Mouse (Mus musculus) intestine, embryonic 16.5 days (tissue): ENCODE data around the gene Abcg8. TPM values are rescaled to one million over a fixed set of nuclear protein-coding genes. Genes with fewer than 3 reads are reported as not detected.
A peak's percentile ranks its signal among the peaks of the same experiment; 100 is the strongest.

Experiments used
- ATAC-seq: fragments of 200-750 bp; cut with Nextera tagmentation; 2 replicates; pipeline ENCODE4 v1.8.0; 2017; ENCODE audit warnings: moderate TSS enrichment, moderate library complexity
- H3K27ac ChIP-seq: fragments of 300-500 bp; sonication (generic); 2 replicates; pipeline ENCODE4 v1.5.1; 2014; ENCODE audit warnings: mild to moderate bottlenecking, low read length
- H3K27me3 ChIP-seq: fragments of 300-500 bp; sonication (generic); replicated peaks from 2 replicates; pipeline ENCODE4 v1.6.1; 2014; ENCODE audit warnings: low read length, control low read depth, mixed read lengths; ENCODE audit not compliant: control insufficient read depth, insufficient read depth
- H3K36me3 ChIP-seq: fragments of 300-500 bp; sonication (generic); 2 replicates; pipeline ENCODE4 v1.6.1; 2014; ENCODE audit warnings: low read length, control low read depth; ENCODE audit not compliant: control insufficient read depth, insufficient read depth
- H3K4me1 ChIP-seq: fragments of 300-500 bp; sonication (generic); 2 replicates; pipeline ENCODE4 v1.6.1; 2014; ENCODE audit warnings: low read length, control low read depth, mixed read lengths; ENCODE audit not compliant: control insufficient read depth, insufficient read depth
- H3K4me2 ChIP-seq: fragments of 300-500 bp; sonication (generic); 2 replicates; pipeline ENCODE4 v1.6.1; 2014; ENCODE audit warnings: low read depth, low read length, control low read depth
- H3K4me3 ChIP-seq: fragments of 300-500 bp; sonication (generic); 2 replicates; pipeline ENCODE4 v1.5.1; 2014; ENCODE audit warnings: mild to moderate bottlenecking, low read length
- H3K9ac ChIP-seq: fragments of 300-500 bp; sonication (generic); 2 replicates; pipeline ENCODE4 v1.6.1; 2014; ENCODE audit warnings: low read depth, low read length
- H3K9me3 ChIP-seq: fragments of 300-500 bp; sonication (generic); 2 replicates; pipeline ENCODE4 v1.6.1; 2016; ENCODE audit warnings: low read length, control low read depth; ENCODE audit not compliant: control insufficient read depth
- WGBS: fragments of 180-500 bp; shearing (Covaris S2); extraction: QIAGEN DNeasy Blood & Tissue Kit; methylation state at CpG from one replicate; pipeline ENCODE4 v1.1.7; 2014; 5-methylcytosine and 5-hydroxymethylcytosine counted together
- polyA plus RNA-seq: library from polyadenylated mRNA; unstranded; fragments of >200 nt; fragmentation: Nextera tagmentation; extraction: Ambion mirVana; gene quantifications from 2 replicates; pipeline ENCODE4 v1.2.1, GENCODE M21; 2015

The Abcg8 gene
- polyA plus RNA-seq, 1 experiment from 2014 or later, result 1.2 TPM

DNA sequence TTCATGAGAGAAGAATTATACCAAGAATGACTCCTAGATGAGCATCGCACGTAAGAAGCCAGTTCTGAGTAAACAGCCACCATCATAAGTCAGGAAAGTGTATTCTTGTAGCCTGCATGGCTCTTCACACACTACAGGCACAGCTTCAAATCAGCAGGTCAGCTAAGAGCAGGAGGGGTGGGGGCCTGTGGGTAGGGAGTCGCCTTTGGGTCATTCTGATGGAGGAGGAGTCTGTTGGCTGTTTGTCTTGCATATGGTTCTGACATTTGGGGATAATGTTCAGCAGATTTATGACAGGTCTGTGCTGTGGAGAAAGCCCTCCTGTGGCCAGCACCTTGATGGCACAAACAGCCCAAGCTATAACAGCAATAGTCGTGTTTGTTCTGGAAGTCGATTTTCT, 19.9 kb upstream of the Abcg8 start:
- H3K4me3 ChIP-seq, result no peak overlapping the region
- no peak overlapping the region for H3K4me2 ChIP-seq
- no peaks in the 10 kb centered on the region for H3K9me3 ChIP-seq
- H3K36me3 ChIP-seq, result no peaks in the 10 kb centered on the region
- WGBS, result 61% methylated on average over 5 of the region's 5 CpGs
- peaks cover 6% of the 10 kb centered on the region; the same call in 1 of the 2 replicates for H3K4me1 ChIP-seq
- H3K9ac ChIP-seq, result no peak overlapping the region
- no peak overlapping the region for H3K27ac ChIP-seq
- no peaks in the 10 kb centered on the region for H3K27me3 ChIP-seq
- ATAC-seq, result no peak

- Histone ChIP-seq H3K9ac (no peak overlapping the region), H3K4me1 (peaks cover 9% of the 10 kb centered on the region), H3K4me3 (no peak overlapping the region), H3K4me2 (no peak overlapping the region), H3K9me3 (no peaks in the 10 kb centered on the region), H3K36me3 (no peaks in the 10 kb centered on the region), H3K27ac (no peak overlapping the region), H3K27me3 (no peaks in the 10 kb centered on the region)
- no peak for ATAC-seq
- 56% methylated on average over 19 of the region's 19 CpGs for WGBS
These were observed 19.3 kb upstream of the Abcg8 start for GRCm38 (mm10) chr17:84656653-84657421.

DNA sequence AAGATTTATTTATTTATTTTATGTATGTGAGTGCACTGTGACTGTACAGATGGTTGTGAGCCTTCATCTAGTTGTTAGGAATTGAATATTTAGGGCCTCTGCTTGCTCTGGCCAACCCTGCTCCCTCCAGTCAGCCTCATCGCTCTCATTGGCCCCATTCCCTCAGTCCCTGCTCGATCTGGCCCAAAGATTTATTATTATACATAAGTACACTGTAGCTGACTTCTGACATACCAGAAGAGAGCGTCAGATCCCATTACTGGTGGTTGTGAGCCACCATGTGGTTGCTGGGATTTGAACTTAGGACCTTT, 18.7 kb upstream of the Abcg8 start:
- no peak for ATAC-seq
- no peaks in the 10 kb centered on the region for H3K36me3 ChIP-seq
- H3K4me2 ChIP-seq, result no peak overlapping the region
- WGBS, result 59% methylated on average over 3 of the region's 3 CpGs
- no peak overlapping the region for H3K27ac ChIP-seq
- H3K4me1 ChIP-seq, result peaks cover 13% of the 10 kb centered on the region
- no peaks in the 10 kb centered on the region for H3K27me3 ChIP-seq
- no peaks in the 10 kb centered on the region for H3K9me3 ChIP-seq
- H3K9ac ChIP-seq, result no peak overlapping the region
- no peak overlapping the region for H3K4me3 ChIP-seq

DNA sequence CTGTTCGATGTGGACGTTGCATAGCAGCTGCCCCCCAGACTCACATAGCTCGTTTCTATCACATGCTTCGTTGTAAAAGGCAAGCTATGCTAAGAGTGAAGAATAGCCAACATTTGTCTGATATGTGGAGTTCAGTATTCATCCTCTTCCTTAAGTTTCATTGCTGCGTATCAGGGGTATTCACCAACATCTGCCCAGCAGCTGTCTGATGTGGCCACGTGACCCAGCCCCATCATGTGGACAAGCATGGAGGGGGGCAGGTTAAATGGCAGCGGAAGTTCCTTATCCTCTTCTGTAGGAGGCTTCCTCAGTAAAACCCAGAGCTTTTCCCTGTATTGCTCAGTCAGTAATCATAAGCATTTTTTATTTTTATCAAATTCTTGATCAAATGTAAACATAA, 18.3 kb upstream of the Abcg8 start:
- Histone ChIP-seq H3K9me3 (no peaks in the 10 kb centered on the region), H3K36me3 (no peaks in the 10 kb centered on the region), H3K27ac (no peak overlapping the region), H3K4me2 (no peak overlapping the region), H3K27me3 (no peaks in the 10 kb centered on the region), H3K9ac (no peak overlapping the region), H3K4me1 (peaks cover 13% of the 10 kb centered on the region), H3K4me3 (no peak overlapping the region)
- ATAC-seq, result no peak
- WGBS, result 64% methylated on average over 7 of the region's 7 CpGs

- Histone ChIP-seq H3K4me1 (peaks cover 13% of the 10 kb centered on the region), H3K36me3 (no peaks in the 10 kb centered on the region), H3K4me3 (no peak overlapping the region), H3K9me3 (no peaks in the 10 kb centered on the region), H3K27ac (no peak overlapping the region), H3K4me2 (no peak overlapping the region), H3K27me3 (no peaks in the 10 kb centered on the region), H3K9ac (no peak overlapping the region)
- 33% methylated on average over 5 of the region's 5 CpGs for WGBS
- ATAC-seq, result no peak
These were observed 17.9 kb upstream of the Abcg8 start for GRCm38 (mm10) chr17:84658195-84658594.

DNA sequence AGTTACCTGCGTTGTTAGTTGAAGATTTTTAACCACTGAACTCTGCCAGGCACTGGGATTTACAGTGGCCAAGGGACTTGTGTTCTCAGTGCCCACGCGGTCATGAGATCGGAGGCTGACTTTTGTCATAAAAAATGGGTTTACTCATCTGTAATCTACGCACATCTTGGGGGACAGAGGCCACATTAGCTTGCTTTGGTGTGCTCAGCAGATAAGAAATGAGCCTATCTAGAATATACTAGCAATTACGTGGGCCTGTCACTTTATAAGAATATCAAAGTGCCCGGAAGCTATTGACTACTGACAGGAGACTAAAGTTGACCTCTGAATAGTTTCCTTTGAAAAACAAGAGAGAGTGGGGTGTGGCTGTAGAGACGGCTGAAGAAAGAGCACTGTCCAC, 17.2 kb upstream of the Abcg8 start:
- H3K4me2 ChIP-seq, result peak overlapping the region; percentile 7; the same call in 1 of the 2 replicates
- no peak overlapping the region for H3K9ac ChIP-seq
- no peaks in the 10 kb centered on the region for H3K36me3 ChIP-seq
- peak; percentile 69 for ATAC-seq
- no peaks in the 10 kb centered on the region for H3K9me3 ChIP-seq
- no peaks in the 10 kb centered on the region for H3K27me3 ChIP-seq
- peaks cover 16% of the 10 kb centered on the region for H3K4me1 ChIP-seq
- H3K27ac ChIP-seq, result peak overlapping the region; percentile 65
- no peak overlapping the region for H3K4me3 ChIP-seq
- WGBS, result 58% methylated on average over 8 of the region's 8 CpGs

- no peak overlapping the region for H3K4me2 ChIP-seq
- 0 out of 2 replicates have a peak, but pooled peaks have one; percentile 13 for ATAC-seq
- peaks cover 20% of the 10 kb centered on the region for H3K4me1 ChIP-seq
- H3K4me3 ChIP-seq, result no peak overlapping the region
- no peaks in the 10 kb centered on the region for H3K36me3 ChIP-seq
- H3K9me3 ChIP-seq, result no peaks in the 10 kb centered on the region
- H3K27ac ChIP-seq, result peak overlapping the region; percentile 61; the same call in 1 of the 2 replicates
- H3K27me3 ChIP-seq, result no peaks in the 10 kb centered on the region
- no peak overlapping the region for H3K9ac ChIP-seq
- WGBS, result 45% methylated on average over 10 of the region's 10 CpGs
These were observed 11.0 kb upstream of the Abcg8 start for GRCm38 (mm10) chr17:84665053-84665452.

- peak overlapping the region; percentile 78 for H3K27ac ChIP-seq
- H3K9me3 ChIP-seq, result no peaks in the 10 kb centered on the region
- H3K4me2 ChIP-seq, result peak overlapping the region; percentile 45
- peaks cover 20% of the 10 kb centered on the region for H3K4me1 ChIP-seq
- H3K4me3 ChIP-seq, result no peak overlapping the region
- WGBS, result 23% methylated on average over 9 of the region's 9 CpGs
- H3K27me3 ChIP-seq, result no peaks in the 10 kb centered on the region
- peak; percentile 87 for ATAC-seq
- H3K9ac ChIP-seq, result peak overlapping the region; percentile 59
- no peaks in the 10 kb centered on the region for H3K36me3 ChIP-seq
These were observed 10.4 kb upstream of the Abcg8 start for GRCm38 (mm10) chr17:84665691-84666090.

DNA sequence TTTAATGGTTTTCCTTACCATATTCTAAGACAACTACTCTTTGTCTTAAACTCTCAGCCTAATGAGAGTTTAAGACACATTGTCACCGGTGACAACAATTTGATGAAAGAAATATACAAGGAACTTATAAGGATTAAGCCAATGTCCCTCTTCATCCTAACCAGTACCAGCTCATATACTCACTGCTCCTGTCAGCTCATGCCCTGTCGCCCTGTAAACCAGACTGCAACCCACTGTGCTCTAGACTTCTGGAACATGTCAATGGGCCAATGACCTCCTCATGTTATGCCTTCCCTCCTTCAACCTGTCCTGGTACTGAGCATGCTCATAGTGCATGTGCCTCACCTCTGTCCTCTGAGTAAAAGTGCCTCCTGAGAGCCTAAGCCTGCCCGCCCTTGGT, 8.3 kb upstream of the Abcg8 start:
- ATAC-seq, result no peak
- peaks cover 21% of the 10 kb centered on the region for H3K4me1 ChIP-seq
- no peak overlapping the region for H3K4me3 ChIP-seq
- no peaks in the 10 kb centered on the region for H3K36me3 ChIP-seq
- H3K27me3 ChIP-seq, result no peaks in the 10 kb centered on the region
- WGBS, result 80% methylated on average over 3 of the region's 3 CpGs
- no peak overlapping the region for H3K27ac ChIP-seq
- H3K9ac ChIP-seq, result no peak overlapping the region
- no peaks in the 10 kb centered on the region for H3K9me3 ChIP-seq
- no peak overlapping the region for H3K4me2 ChIP-seq
